Mouse (Mus musculus) MEL (cell line): Measurements from ENCODE around the gene Proser3. TPM values are rescaled to one million over a fixed set of nuclear protein-coding genes. Genes with fewer than 3 reads are reported as not detected.

Source experiments
- DNase-seq: peaks from one replicate; pipeline ENCODE4 v3.0.0; 2011; ENCODE audit warnings: low read depth, low spot score
- H3K27ac ChIP-seq: 2 replicates; pipeline ENCODE4 v1.5.1; 2012; ENCODE audit warnings: low read depth, mild to moderate bottlenecking, control low read depth, low read length, moderate library complexity; ENCODE audit not compliant: control insufficient read depth
- H3K27me3 ChIP-seq, 2 experiments: fragments of 150-350 bp in 1 of 2; sonication (generic) in 1 of 2; 2 replicates each; pipeline ENCODE4 v1.6.1; 2012; ENCODE audit warnings: low read length in 2 of 2, mild to moderate bottlenecking in 2 of 2, improper control_type of control experiment in 1 of 2, moderate library complexity in 1 of 2; ENCODE audit not compliant: insufficient read depth in 2 of 2, control insufficient read depth in 1 of 2
- H3K36me3 ChIP-seq, 2 experiments: 2 replicates each; pipeline ENCODE4 v1.6.1; 2012 to 2014; ENCODE audit warnings: low read length in 2 of 2, improper control_type of control experiment in 1 of 2, inconsistent platforms in 1 of 2, mild to moderate bottlenecking in 1 of 2; ENCODE audit not compliant: insufficient read depth in 2 of 2, control insufficient read depth in 1 of 2
- H3K4me1 ChIP-seq, 2 experiments: fragments of 150-350 bp in 1 of 2; sonication (generic) in 1 of 2; 2 replicates each; pipeline ENCODE4 v1.6.1; 2012; ENCODE audit warnings: low read length in 2 of 2, improper control_type of control experiment in 1 of 2, mild to moderate bottlenecking in 1 of 2; ENCODE audit not compliant: insufficient read depth in 2 of 2, control insufficient read depth in 1 of 2
- H3K4me3 ChIP-seq, 2 experiments: fragments of 150-350 bp in 1 of 2; sonication (generic) in 1 of 2; 2 replicates each; pipeline ENCODE4 v1.5.1; 2012; ENCODE audit warnings: low read depth in 2 of 2, low read length in 2 of 2, mild to moderate bottlenecking in 2 of 2, moderate library complexity in 2 of 2, control low read depth in 1 of 2, improper control_type of control experiment in 1 of 2; ENCODE audit not compliant: control insufficient read depth in 1 of 2, insufficient read depth in 1 of 2
- H3K79me2 ChIP-seq: 2 replicates; pipeline ENCODE4 v1.6.1; 2012; ENCODE audit warnings: mild to moderate bottlenecking, low read length, moderate library complexity; ENCODE audit not compliant: control insufficient read depth, poor library complexity, insufficient read depth
- H3K9ac ChIP-seq: 2 replicates; pipeline ENCODE4 v1.6.1; 2012; ENCODE audit warnings: low read depth, mild to moderate bottlenecking, control low read depth, low read length, moderate library complexity; ENCODE audit not compliant: control insufficient read depth, poor library complexity, severe bottlenecking
- H3K9me3 ChIP-seq: fragments of 150-350 bp; sonication (generic); replicated peaks from 2 replicates; pipeline ENCODE4 v1.6.1; 2012; ENCODE audit warnings: mild to moderate bottlenecking, low read length, improper control_type of control experiment, moderate library complexity; ENCODE audit not compliant: insufficient read depth
- BHLHE40 ChIP-seq: IDR thresholded peaks from 2 replicates; pipeline ENCODE4 v1.6.1; 2012; ENCODE audit warnings: low read depth, mild to moderate bottlenecking, inconsistent platforms, low read length, improper control_type of control experiment, borderline replicate concordance
- CHD1 ChIP-seq: IDR thresholded peaks from 2 replicates; pipeline ENCODE4 v1.6.1; 2012; ENCODE audit warnings: low read depth, mild to moderate bottlenecking, inconsistent platforms, low read length, improper control_type of control experiment
- CTCF ChIP-seq, 3 experiments: IDR thresholded peaks in 2 of 3; conservative IDR thresholded peaks in 1 of 3; 2 replicates each; pipeline ENCODE4 v1.5.1; 2011 to 2012; ENCODE audit warnings: low read length in 3 of 3, low read depth in 2 of 3, mild to moderate bottlenecking in 2 of 3, improper control_type of control experiment in 1 of 3, inconsistent platforms in 1 of 3, mixed read lengths in 1 of 3, moderate library complexity in 1 of 3; ENCODE audit not compliant: control insufficient read depth in 1 of 3, insufficient read depth in 1 of 3, poor library complexity in 1 of 3, severe bottlenecking in 1 of 3
- E2F4 ChIP-seq: IDR thresholded peaks from 2 replicates; pipeline ENCODE4 v1.6.1; 2011; ENCODE audit warnings: low read depth, low read length, improper control_type of control experiment, borderline replicate concordance
- ELF1 ChIP-seq: IDR thresholded peaks from 2 replicates; pipeline ENCODE4 v1.6.1; 2014; ENCODE audit warnings: low read depth, mild to moderate bottlenecking, inconsistent platforms, low read length, improper control_type of control experiment, moderate library complexity
- EP300 ChIP-seq, 2 experiments: IDR thresholded peaks; 2 replicates each; pipeline ENCODE4 v1.6.1; 2011; ENCODE audit warnings: improper control_type of control experiment in 2 of 2, low read length in 2 of 2, low read depth in 1 of 2, mild to moderate bottlenecking in 1 of 2
- ETS1 ChIP-seq: IDR thresholded peaks from 2 replicates; pipeline ENCODE4 v1.6.1; 2012; ENCODE audit warnings: low read depth, mild to moderate bottlenecking, inconsistent platforms, low read length, improper control_type of control experiment, moderate library complexity
- GABPA ChIP-seq: IDR thresholded peaks from 2 replicates; pipeline ENCODE4 v1.6.1; 2012; ENCODE audit warnings: low read depth, mild to moderate bottlenecking, inconsistent platforms, low read length, improper control_type of control experiment, moderate library complexity
- HCFC1 ChIP-seq: IDR thresholded peaks from 2 replicates; pipeline ENCODE4 v1.6.1; 2012; ENCODE audit warnings: low read depth, mild to moderate bottlenecking, inconsistent platforms, low read length, improper control_type of control experiment, moderate library complexity
- JUND ChIP-seq: IDR thresholded peaks from 2 replicates; pipeline ENCODE4 v1.6.1; 2011; ENCODE audit warnings: low read depth, mild to moderate bottlenecking, improper control_type of control experiment, low read length
- KAT2A ChIP-seq: conservative IDR thresholded peaks from 2 replicates; pipeline ENCODE4 v1.6.1; 2012; ENCODE audit warnings: low read depth, low read length, improper control_type of control experiment, inconsistent platforms
- MAFK ChIP-seq: IDR thresholded peaks from 2 replicates; pipeline ENCODE4 v1.6.1; 2011; ENCODE audit warnings: low read depth, mild to moderate bottlenecking, low read length, improper control_type of control experiment, borderline replicate concordance
- MAX ChIP-seq: IDR thresholded peaks from 2 replicates; pipeline ENCODE4 v1.6.1; 2011; ENCODE audit warnings: low read length, improper control_type of control experiment
- MAZ ChIP-seq: IDR thresholded peaks from 2 replicates; pipeline ENCODE4 v1.6.1; 2012; ENCODE audit warnings: low read depth, mild to moderate bottlenecking, inconsistent platforms, low read length, improper control_type of control experiment
- MEF2A ChIP-seq: IDR thresholded peaks from 2 replicates; pipeline ENCODE4 v1.6.1; 2014; ENCODE audit warnings: low read depth, mild to moderate bottlenecking, inconsistent platforms, low read length, improper control_type of control experiment; ENCODE audit not compliant: poor library complexity, insufficient replicate concordance, severe bottlenecking; ENCODE audit errors: extremely low read depth
- MXI1 ChIP-seq: IDR thresholded peaks from 2 replicates; pipeline ENCODE4 v1.6.1; 2011; ENCODE audit warnings: mild to moderate bottlenecking, low read depth, low read length, improper control_type of control experiment
- MYB ChIP-seq: IDR thresholded peaks from 2 replicates; pipeline ENCODE4 v1.6.1; 2011; ENCODE audit warnings: mild to moderate bottlenecking, low read depth, low read length, improper control_type of control experiment
- MYC ChIP-seq: IDR thresholded peaks from 2 replicates; pipeline ENCODE4 v1.6.1; 2011; ENCODE audit warnings: low read depth, mild to moderate bottlenecking, low read length, improper control_type of control experiment, moderate library complexity
- NELFE ChIP-seq: IDR thresholded peaks from 2 replicates; pipeline ENCODE4 v1.6.1; 2011; ENCODE audit warnings: low read depth, low read length, improper control_type of control experiment
- NRF1 ChIP-seq: IDR thresholded peaks from 2 replicates; pipeline ENCODE4 v1.6.1; 2014; ENCODE audit warnings: low read depth, mild to moderate bottlenecking, inconsistent platforms, low read length, improper control_type of control experiment, moderate library complexity; ENCODE audit not compliant: poor library complexity, insufficient read depth, severe bottlenecking
- POLR2A ChIP-seq, 2 experiments: IDR thresholded peaks; 2 replicates each; pipeline ENCODE4 v1.6.1; 2011 to 2012; ENCODE audit warnings: low read length in 2 of 2, mild to moderate bottlenecking in 2 of 2, control low read depth in 1 of 2, improper control_type of control experiment in 1 of 2, low read depth in 1 of 2, moderate library complexity in 1 of 2; ENCODE audit not compliant: control insufficient read depth in 1 of 2, insufficient read depth in 1 of 2, poor library complexity in 1 of 2
- POLR2AphosphoS2 ChIP-seq: IDR thresholded peaks from 2 replicates; pipeline ENCODE4 v1.6.1; 2011; ENCODE audit warnings: low read length, improper control_type of control experiment
- POLR2AphosphoS5 ChIP-seq: IDR thresholded peaks from 2 replicates; pipeline ENCODE4 v1.6.1; 2012; ENCODE audit warnings: low read depth, borderline replicate concordance, mild to moderate bottlenecking, inconsistent platforms, low read length, moderate library complexity, mixed read lengths
- RAD21 ChIP-seq: IDR thresholded peaks from 2 replicates; pipeline ENCODE4 v1.6.1; 2011; ENCODE audit warnings: mild to moderate bottlenecking, low read depth, low read length, improper control_type of control experiment
- RCOR1 ChIP-seq: IDR thresholded peaks from 2 replicates; pipeline ENCODE4 v1.6.1; 2012; ENCODE audit warnings: low read depth, mild to moderate bottlenecking, inconsistent platforms, low read length, improper control_type of control experiment
- SIN3A ChIP-seq: IDR thresholded peaks from 2 replicates; pipeline ENCODE4 v1.6.1; 2012; ENCODE audit warnings: low read length, improper control_type of control experiment, inconsistent platforms
- SMC3 ChIP-seq: IDR thresholded peaks from 2 replicates; pipeline ENCODE4 v1.6.1; 2011; ENCODE audit warnings: low read depth, low read length, improper control_type of control experiment
- TAL1 ChIP-seq: IDR thresholded peaks from 2 replicates; pipeline ENCODE4 v1.6.1; 2012; ENCODE audit warnings: mild to moderate bottlenecking, inconsistent platforms, low read length, moderate library complexity, mixed read lengths
- TBP ChIP-seq: IDR thresholded peaks from 2 replicates; pipeline ENCODE4 v1.8.0; 2011; ENCODE audit warnings: low read depth, low read length, improper control_type of control experiment
- TCF12 ChIP-seq: IDR thresholded peaks from 2 replicates; pipeline ENCODE4 v1.6.1; 2014; ENCODE audit warnings: low read depth, mild to moderate bottlenecking, inconsistent platforms, low read length, improper control_type of control experiment, moderate library complexity
- UBTF ChIP-seq: IDR thresholded peaks from 2 replicates; pipeline ENCODE4 v1.6.1; 2012; ENCODE audit warnings: low read depth, mild to moderate bottlenecking, inconsistent platforms, low read length, improper control_type of control experiment, moderate library complexity, borderline replicate concordance; ENCODE audit not compliant: insufficient read depth
- USF1 ChIP-seq: IDR thresholded peaks from 2 replicates; pipeline ENCODE4 v1.6.1; 2014; ENCODE audit warnings: low read depth, mild to moderate bottlenecking, inconsistent platforms, low read length, improper control_type of control experiment, moderate library complexity
- USF2 ChIP-seq, 2 experiments: IDR thresholded peaks; 2 replicates each; pipeline ENCODE4 v1.6.1; 2011 to 2012; ENCODE audit warnings: improper control_type of control experiment in 2 of 2, low read length in 2 of 2, borderline replicate concordance in 1 of 2, inconsistent platforms in 1 of 2, low read depth in 1 of 2, mild to moderate bottlenecking in 1 of 2; ENCODE audit not compliant: insufficient read depth in 1 of 2
- ZC3H11A ChIP-seq: IDR thresholded peaks from 2 replicates; pipeline ENCODE4 v1.6.1; 2012; ENCODE audit warnings: low read depth, mild to moderate bottlenecking, inconsistent platforms, low read length, improper control_type of control experiment
- ZKSCAN1 ChIP-seq: IDR thresholded peaks from 2 replicates; pipeline ENCODE4 v1.6.1; 2012; ENCODE audit warnings: low read depth, mild to moderate bottlenecking, inconsistent platforms, low read length, improper control_type of control experiment, moderate library complexity
- ZMIZ1 ChIP-seq: IDR thresholded peaks from 2 replicates; pipeline ENCODE4 v1.6.1; 2012; ENCODE audit warnings: low read depth, mild to moderate bottlenecking, inconsistent platforms, low read length, improper control_type of control experiment, moderate library complexity
- ZNF384 ChIP-seq: IDR thresholded peaks from 2 replicates; pipeline ENCODE4 v1.6.1; 2012; ENCODE audit warnings: low read depth, mild to moderate bottlenecking, inconsistent platforms, low read length, improper control_type of control experiment
- polyA plus RNA-seq, 2 experiments: library from polyadenylated mRNA; stranded (reverse) in 1 of 2; unstranded in 1 of 2; fragments of >175 nt in 1 of 2; fragments of >200 nt in 1 of 2; gene quantifications; 2 replicates each; pipeline versions ENCODE4 v1.2.1 to v1.2.4; 2012; ENCODE audit warnings: low replicate concordance in 2 of 2, low read depth in 1 of 2; ENCODE audit not compliant: insufficient read length in 2 of 2, insufficient read depth in 1 of 2, missing spikeins in 1 of 2
- total RNA-seq: library from RNA; depleted of rRNA; stranded (reverse); fragments of 300-350 nt; gene quantifications from 2 replicates; pipeline ENCODE4 v1.2.3, GENCODE M21; 2012

Proser3 gene
- total and polyA plus RNA-seq, 3 experiments = 2.3 to 8.9 TPM; not detected in 1

DNA sequence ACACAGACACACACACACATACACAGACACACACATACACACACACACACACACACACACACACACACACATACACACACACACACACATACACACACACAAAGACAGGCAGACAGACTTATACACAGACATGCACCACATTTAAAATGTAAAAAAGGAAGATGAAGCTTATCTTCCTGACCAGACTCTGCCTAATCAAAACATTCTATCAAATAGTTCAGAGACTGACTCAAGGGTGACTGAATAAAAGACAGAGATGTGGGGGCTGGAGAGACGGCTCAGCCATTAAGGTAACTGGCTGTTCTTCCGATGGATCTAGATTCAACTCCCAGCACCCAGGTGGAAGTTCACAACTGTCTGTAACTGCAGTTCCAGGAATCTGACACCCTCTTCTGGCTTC is 7.8 kb downstream of the Proser3 start:
- H3K27me3 ChIP-seq = no peaks in the 10 kb centered on the region
- peak; percentile 86 for DNase-seq
- H3K79me2 ChIP-seq = no peaks in the 10 kb centered on the region
- H3K36me3 ChIP-seq = peaks cover 0 to 11% of the 10 kb centered on the region in 2 experiments; a peak in 3 of 4 replicates
- H3K4me3 ChIP-seq = 0 out of 4 replicates have a peak overlapping the region, but pooled peaks of 1 of the 2 experiments have one; percentile 3
- peak overlapping the region; percentile 87 for H3K27ac ChIP-seq
- no peaks in the 10 kb centered on the region for H3K9me3 ChIP-seq
- H3K9ac ChIP-seq = peak overlapping the region; percentile 5
- peaks cover 0 to 17% of the 10 kb centered on the region in 2 experiments; a peak in 3 of 4 replicates for H3K4me1 ChIP-seq
- no peak for TF ChIP-seq NRF1
- TF ChIP-seq TBP = 0 out of 2 replicates have a peak, but pooled peaks have one; percentile 43
- TF ChIP-seq POLR2AphosphoS2 = no peak
- TF ChIP-seq POLR2AphosphoS5 = no peak
- TF ChIP-seq UBTF = no peak
- TF ChIP-seq USF2 (IDR thresholded peaks at IDR 0.05; ENCODE audit: borderline replicate concordance in 1 of 2, insufficient read depth in 1 of 2, low read depth in 1 of 2, low read length in 2 of 2) = no peak
- no peak for TF ChIP-seq ELF1
- TF ChIP-seq ZC3H11A = no peak
- no peak for TF ChIP-seq GABPA
- TF ChIP-seq MEF2A = no peak
- TF ChIP-seq MAZ = no peak
- no peak for TF ChIP-seq ZMIZ1
- TF ChIP-seq CHD1 = no peak
- no peak for TF ChIP-seq MAFK
- TF ChIP-seq EP300 (IDR thresholded peaks at IDR 0.05; ENCODE audit: low read depth in 1 of 2, low read length in 2 of 2) = peak; percentile 85 to 94
- no peak for TF ChIP-seq MAX
- no peak for TF ChIP-seq E2F4
- peak; percentile 20; the same call in 1 of the 2 replicates for TF ChIP-seq MXI1
- TF ChIP-seq TAL1 = peak; percentile 80
- no peak for TF ChIP-seq USF1
- no peak for TF ChIP-seq KAT2A
- no peak for TF ChIP-seq RAD21
- no peak for TF ChIP-seq ZNF384
- no peak for TF ChIP-seq POLR2A (IDR thresholded peaks at IDR 0.05; ENCODE audit: control insufficient read depth in 1 of 2, insufficient read depth in 1 of 2, low read depth in 1 of 2, low read length in 2 of 2, poor library complexity in 1 of 2)
- TF ChIP-seq TCF12 = peak; percentile 91
- peak; percentile 74; the same call in 1 of the 2 replicates for TF ChIP-seq RCOR1
- peak; percentile 65; the same call in 1 of the 2 replicates for TF ChIP-seq MYC
- TF ChIP-seq ETS1 = peak; percentile 85
- no peak for TF ChIP-seq MYB
- TF ChIP-seq SMC3 = no peak
- no peak for TF ChIP-seq CTCF (IDR thresholded peaks at IDR 0.05 in 2 of 3, conservative IDR thresholded peaks at IDR 0.05 in 1 of 3; ENCODE audit: control insufficient read depth in 1 of 3, insufficient read depth in 1 of 3, low read depth in 2 of 3, low read length in 3 of 3, poor library complexity in 1 of 3, severe bottlenecking in 1 of 3)
- TF ChIP-seq ZKSCAN1 = no peak
- no peak; the same call in none of the 2 replicates for TF ChIP-seq SIN3A
- no peak for TF ChIP-seq BHLHE40
- TF ChIP-seq HCFC1 = no peak; the same call in 1 of the 2 replicates
- TF ChIP-seq NELFE = no peak
- no peak for TF ChIP-seq JUND
